Mouse (Mus musculus): ENCODE results near the gene Ypel5.

The Ypel5 gene
- long read RNA-seq, experiment 1, transcript Ypel5-205 (3 exons, 704 nt), result minor isoform, 8 of 80 reads
- long read RNA-seq, experiment 1, transcript Ypel5-202 (3 exons, 2,419 nt), result minor isoform, 15 of 80 reads
- long read RNA-seq, experiment 1, transcript Ypel5-201 (3 exons, 3,120 nt), result major isoform, 52 of 80 reads
- long read RNA-seq, experiment 1, partial matches to known transcripts, result 0 of 80 reads
- long read RNA-seq, experiment 1, other reads (novel, unspliced or antisense), result 5 of 80 reads
- long read RNA-seq, experiment 2, transcript Ypel5-205 (3 exons, 704 nt), result minor isoform, 7 of 66 reads
- long read RNA-seq, experiment 2, transcript Ypel5-202 (3 exons, 2,419 nt), result minor isoform, 14 of 66 reads
- long read RNA-seq, experiment 2, transcript Ypel5-201 (3 exons, 3,120 nt), result major isoform, 37 of 66 reads
- long read RNA-seq, experiment 2, partial matches to known transcripts, result 2 of 66 reads
- long read RNA-seq, experiment 2, other reads (novel, unspliced or antisense), result 6 of 66 reads

DNA sequence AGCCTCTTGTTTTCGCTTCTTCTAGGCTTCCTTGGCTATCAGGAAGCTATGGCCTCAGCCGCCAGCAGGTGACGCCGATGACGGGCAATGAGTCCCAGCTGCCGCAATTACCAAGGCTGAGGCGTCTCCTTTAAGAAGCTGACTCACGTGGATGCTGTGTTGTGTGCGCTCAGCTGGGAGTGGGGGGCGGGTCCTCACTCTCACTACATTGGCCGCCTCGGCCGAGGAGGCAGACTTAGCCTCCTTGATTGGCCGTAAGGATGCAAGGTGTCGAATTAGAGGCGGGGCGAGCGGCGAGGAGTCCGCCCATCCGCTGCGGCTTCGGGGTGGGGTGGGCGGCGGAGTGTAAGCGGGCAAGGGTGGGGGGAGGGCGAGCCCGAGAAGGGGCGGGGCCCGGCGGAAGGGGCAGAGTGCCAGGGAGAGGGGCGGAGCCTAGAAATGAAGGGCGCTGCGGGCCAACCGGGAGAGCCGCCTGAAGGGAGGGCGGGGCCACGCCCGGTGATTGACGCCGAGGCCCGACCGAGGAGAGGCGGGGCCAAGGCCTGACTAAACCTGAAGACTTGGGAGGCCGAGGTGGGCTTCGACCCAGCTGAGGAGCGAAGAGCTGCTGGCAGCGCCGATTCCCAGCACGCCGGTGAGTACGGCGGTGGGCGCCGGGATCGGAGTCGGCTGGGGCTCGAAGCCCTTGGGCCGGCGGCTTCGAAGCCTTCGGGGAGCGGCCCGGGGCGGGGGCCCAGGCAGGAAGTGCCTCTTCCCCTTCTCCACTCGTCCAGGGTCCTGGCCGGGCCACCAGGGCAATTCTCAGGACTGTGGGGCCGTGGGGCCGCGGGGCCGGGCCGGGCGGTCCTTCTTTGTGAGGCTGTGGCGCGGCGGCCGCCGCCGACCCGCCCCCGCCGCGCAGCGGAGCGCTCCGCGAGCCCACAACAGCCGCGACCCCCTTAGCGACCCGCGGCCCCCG lies at the start of gene Ypel5:
Gene Ypel5 (plus strand): TSS at position 296 of the 958 bp plus-strand sequence.
- intact Hi-C loops (cut with DNase I), result no loop called here

- intact Hi-C loops (cut with DNase I), result loop anchor here (10.0 kb wide), 2 partner anchors 823 to 1123 kb away; no protein-coding TSS in a partner anchor
Measured at GRCm38 (mm10) chr17:72787886-72788436, 48.3 kb upstream of the Ypel5 start.

GRCm38 (mm10) chr17:72793278-72793677 lies 43.0 kb upstream of the Ypel5 start:
- intact Hi-C loops (cut with DNase I), result no loop called here

GRCm38 (mm10) chr17:72794660-72795059 lies 41.6 kb upstream of the Ypel5 start:
- intact Hi-C loops (cut with DNase I), result no loop called here

- intact Hi-C loops (cut with DNase I), result no loop called here
Measured at GRCm38 (mm10) chr17:72795392-72796047, 40.7 kb upstream of the Ypel5 start.

DNA sequence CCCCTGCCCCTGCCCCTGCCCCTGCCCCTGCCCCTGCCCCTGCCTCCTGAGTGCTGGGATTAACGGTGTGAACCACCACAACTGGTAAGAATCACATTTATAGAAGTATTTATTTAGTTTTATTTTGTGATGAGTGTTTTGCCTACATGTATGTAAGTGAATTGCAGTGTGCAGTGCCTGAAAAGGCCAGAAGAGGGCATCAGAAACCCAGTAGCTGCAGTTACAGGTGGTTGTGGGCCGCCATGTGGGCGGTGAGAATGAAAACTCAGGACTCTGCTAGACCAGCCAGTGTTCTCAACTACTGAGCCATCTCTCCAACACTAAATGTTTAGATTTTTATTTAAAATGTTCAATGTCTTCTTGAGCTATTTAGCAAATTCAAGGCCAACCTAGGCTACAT lies 39.7 kb upstream of the Ypel5 start:
- intact Hi-C loops (cut with DNase I), result no loop called here

GRCm38 (mm10) chr17:72797867-72798266 lies 38.4 kb upstream of the Ypel5 start:
- intact Hi-C loops (cut with DNase I), result no loop called here

GRCm38 (mm10) chr17:72809942-72810654 lies 26.2 kb upstream of the Ypel5 start:
- intact Hi-C loops (cut with DNase I), result no loop called here

DNA sequence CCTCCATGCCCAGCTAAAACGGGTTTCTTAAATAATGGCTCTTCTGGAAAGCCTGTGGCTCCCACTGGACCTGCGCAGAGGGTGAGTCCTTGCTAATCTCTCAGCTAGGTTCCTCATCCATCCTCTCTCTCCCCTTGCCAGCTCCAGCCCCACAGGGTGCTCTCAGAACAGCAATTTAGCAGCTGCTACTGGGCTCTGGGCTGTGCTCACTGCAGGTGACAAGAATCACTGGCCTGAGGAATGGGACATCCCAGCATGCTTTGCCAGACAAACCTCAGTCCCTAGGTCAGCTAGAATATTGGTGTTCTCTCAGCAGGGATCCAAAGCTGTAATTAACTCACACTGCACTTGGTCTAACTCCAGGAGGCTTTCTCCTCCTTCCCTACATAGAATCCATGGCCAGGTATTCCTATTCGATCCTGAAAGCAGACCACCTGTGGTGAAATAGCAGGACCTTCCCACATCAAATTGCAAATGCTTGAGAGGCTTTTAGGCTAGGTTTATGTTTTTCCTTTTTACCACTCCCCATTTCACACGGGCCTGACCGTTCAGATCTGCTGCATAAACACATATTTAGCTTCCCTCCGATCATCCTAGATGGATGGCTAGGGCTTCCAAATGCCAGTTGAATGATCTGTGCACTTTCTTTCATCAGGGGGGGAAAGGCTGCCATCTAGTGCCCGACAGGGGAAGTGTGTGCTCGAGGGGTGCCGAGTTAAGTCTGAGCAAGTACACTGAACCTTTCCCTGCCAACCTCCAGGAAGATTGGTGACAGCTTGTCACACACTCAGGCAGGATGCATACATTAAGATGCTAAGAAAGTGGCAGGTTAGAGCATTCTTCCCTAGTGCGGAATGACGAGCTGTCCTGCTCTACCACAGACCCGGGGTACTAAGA lies 22.6 kb upstream of the Ypel5 start:
- intact Hi-C loops (cut with DNase I), result no loop called here

- intact Hi-C loops (cut with DNase I), result no loop called here
Measured at GRCm38 (mm10) chr17:72817574-72817973, 18.7 kb upstream of the Ypel5 start.

- intact Hi-C loops (cut with DNase I), result no loop called here
Measured at GRCm38 (mm10) chr17:72819714-72820113, 16.5 kb upstream of the Ypel5 start.

DNA sequence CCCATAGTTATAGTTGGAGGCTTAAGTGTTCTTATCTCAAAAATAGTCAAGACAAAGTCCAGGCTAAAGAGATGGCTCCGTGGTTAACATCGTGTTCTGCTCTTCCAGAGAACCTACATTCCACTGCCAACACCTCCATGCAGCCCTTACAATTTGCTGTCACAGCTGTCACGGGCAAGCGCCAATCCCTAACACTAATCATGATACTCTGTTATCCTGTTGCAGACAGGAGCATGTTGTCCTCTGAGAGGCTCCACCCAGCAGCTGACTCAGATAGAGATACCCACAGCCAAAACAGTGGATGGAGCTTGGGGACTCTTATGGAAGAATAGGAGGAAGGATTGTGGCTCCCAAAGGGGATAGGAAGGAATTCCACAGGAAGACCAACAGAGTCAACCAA lies 15.8 kb upstream of the Ypel5 start:
- intact Hi-C loops (cut with DNase I), result no loop called here

DNA sequence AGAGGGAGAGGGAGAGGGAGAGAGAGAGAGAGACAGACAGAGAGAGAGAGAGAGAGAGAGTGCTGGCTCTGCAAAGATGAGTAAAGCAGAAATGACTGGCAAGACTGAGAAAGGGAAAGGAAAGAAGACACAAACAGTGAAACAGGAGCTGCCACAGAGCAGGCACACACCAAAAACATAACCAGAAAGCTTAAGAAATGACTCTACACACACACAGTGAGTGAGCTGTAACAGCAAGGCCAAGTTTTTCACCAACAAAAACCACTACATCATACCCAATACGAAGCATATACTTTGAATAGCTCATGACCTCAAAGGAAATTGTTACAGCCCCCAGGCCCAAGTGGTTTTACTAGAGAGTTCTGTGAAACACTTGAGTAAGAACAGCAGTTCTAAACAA lies 14.3 kb upstream of the Ypel5 start:
- intact Hi-C loops (cut with DNase I), result no loop called here

DNA sequence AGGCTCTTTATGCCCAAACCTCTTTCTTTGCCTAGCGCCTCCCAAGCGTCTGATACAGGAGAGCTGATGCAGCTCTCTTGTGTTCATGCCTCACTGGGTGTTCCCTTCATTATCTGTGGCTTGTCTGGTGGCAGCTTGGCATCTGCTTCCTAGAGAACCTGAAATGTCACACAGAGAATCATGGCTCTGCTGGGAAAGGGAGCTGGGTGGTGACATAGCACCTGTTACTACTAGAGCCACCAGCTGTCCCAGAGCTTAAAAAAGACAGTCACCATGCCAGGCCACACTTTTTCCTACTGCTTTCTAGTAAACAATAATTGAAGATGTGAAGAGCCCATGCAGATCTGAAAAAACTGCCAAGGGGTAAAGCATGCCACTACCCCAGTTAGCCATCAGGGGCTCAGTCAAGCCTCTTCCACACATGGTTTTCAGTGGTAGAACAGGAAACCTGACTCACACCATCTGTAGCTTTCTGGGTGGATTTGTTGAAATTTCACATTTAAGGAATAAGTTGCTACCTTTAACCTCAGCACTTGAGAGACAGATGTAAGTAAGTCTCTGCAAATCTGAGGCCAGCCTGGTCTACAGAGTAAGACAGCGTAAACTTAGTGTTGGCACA lies 9.2 kb upstream of the Ypel5 start:
- intact Hi-C loops (cut with DNase I), result no loop called here

GRCm38 (mm10) chr17:72828027-72828678 lies 8.1 kb upstream of the Ypel5 start:
- intact Hi-C loops (cut with DNase I), result no loop called here

GRCm38 (mm10) chr17:72828687-72829086 lies 7.6 kb upstream of the Ypel5 start:
- intact Hi-C loops (cut with DNase I), result no loop called here

GRCm38 (mm10) chr17:72837140-72837712 lies 973 bp downstream of the Ypel5 start:
- intact Hi-C loops (cut with DNase I), result no loop called here
